Mouse (Mus musculus): ENCODE measurements around the gene Vps13c. TPM values are rescaled to one million over a fixed set of nuclear protein-coding genes. Genes with fewer than 3 reads are reported as not detected.

Vps13c gene
- total RNA-seq (2023) = 10 to 100 TPM; 33.8 to 34.2 TPM

DNA sequence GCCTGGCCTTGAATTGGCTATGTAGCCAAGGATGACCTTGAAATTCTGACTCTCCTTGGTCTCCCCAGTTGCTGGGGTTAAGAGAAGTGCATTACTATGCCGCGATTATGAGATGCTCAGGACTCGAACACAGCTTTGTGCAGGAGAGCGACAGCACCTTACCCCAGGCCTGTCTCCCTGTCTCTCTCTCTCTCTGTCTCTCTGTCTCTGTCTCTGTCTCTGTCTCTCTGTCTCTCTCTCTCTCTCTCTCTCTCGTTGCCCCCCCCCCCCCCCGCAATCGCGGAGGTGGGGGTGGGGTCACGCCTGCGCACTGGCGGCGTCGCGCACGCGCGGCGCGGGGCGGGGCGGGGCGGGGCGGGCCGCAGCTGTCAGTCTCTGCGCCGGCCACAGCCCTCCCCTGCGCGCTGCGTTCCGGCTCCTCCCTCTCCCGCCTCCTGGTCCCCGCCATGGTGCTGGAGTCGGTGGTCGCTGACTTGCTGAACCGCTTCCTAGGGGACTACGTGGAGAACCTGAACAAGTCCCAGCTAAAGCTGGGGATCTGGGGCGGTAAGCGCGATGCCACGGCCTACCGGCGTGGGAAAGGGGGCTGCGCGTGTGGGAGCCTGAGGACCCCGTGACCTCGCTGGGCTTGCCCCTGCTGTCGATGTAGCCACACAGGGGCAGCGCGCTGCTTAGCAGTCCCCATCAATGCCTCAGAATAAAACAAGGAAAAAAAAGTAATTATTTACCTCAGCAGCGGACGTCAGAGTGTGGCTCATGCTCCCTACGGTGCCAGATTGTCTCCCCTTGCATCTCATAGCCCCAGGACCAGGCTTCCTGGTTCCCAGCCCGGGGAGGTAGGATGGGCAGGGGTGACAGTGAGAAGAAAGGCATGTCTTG is at the start of gene Vps13c:
Gene Vps13c, plus strand, starts transcription at position 416 of the 879 bp plus-strand sequence.

GRCm38 (mm10) chr9:67832046-67832605 is 8.1 kb upstream of the Vps13c start, which contains the start of gene C2cd4a:
TSS of gene C2cd4a (minus strand) at chr9:67832330.

Other genes starting within 250 kb of the Vps13c start
- gene C2cd4b, start 81.0 kb upstream of the Vps13c start, total RNA-seq (2023) = not detected
- not detected for gene C2cd4a, start 8.1 kb upstream of the Vps13c start, total RNA-seq (2023)